Mouse (Mus musculus): Measurements from ENCODE around the gene Krt31.

DNA sequence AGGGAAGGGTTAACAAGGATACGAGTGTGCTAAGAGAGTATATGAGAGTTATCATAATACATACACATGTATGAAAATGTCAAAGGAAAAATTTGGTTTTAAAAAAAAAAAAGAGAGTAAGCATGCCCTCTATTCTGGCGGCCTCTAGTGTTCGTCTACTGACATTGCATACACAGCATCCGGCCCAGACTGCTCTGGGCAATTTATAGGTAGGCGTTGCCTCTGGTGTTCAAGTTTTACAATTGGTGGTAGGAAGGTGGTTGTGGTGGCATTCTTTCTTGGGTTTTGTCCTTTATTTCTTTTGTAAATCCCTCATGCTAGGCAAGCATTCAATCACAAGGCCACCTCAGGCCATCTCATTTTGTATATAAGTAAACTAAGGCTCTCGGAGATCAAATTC, 45.5 kb downstream of the Krt31 start:
- TF ChIP-seq CTCF (IDR thresholded peaks at IDR 0.05; ENCODE audit: control insufficient read depth, insufficient read depth, low read length) = peak; percentile 34; the same call in 1 of the 2 replicates
- TF ChIP-seq POLR2A (IDR thresholded peaks at IDR 0.05; ENCODE audit: borderline replicate concordance, control insufficient read depth, low read depth, low read length) = no peak

Measured in bone marrow, adult 2 months (tissue).